Mouse (Mus musculus): ENCODE measurements around the gene Map1b.

GRCm38 (mm10) chr13:99391417-99391816 lies 124.9 kb downstream of the Map1b start:
- TF ChIP-seq CTCF (IDR thresholded peaks at IDR 0.05; ENCODE audit: control insufficient read depth, insufficient read depth, low read length) (no peak), POLR2A (IDR thresholded peaks at IDR 0.05; ENCODE audit: borderline replicate concordance, control insufficient read depth, low read depth, low read length) (no peak)
